Mouse (Mus musculus): ENCODE data around the gene Atp6v0b.

DNA sequence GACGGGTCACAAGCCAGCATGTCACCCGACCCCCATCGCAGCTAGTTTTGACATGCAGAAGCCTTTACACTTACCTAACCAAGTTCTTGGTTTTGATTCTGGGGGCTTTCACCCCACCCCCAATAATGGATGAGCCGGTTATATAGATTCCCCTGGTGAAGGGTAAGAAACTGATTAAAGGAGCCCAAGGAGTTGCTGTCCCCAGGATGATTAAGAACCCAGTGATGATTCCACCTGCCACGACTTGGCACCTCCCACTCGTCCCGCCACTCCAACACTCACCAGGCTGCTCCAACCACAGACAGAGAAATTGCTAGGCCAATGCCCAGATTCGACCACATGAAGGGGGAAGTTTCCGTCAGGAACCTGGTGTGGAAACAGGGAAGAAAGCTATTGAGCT, 1.1 kb downstream of the Atp6v0b start:
- no peak for TF ChIP-seq CTCF (IDR thresholded peaks at IDR 0.05)
- no peak for TF ChIP-seq POLR2A (IDR thresholded peaks at IDR 0.05; ENCODE audit: insufficient read depth, low read depth, low read length)
- no peak for TF ChIP-seq EP300 (IDR thresholded peaks at IDR 0.05; ENCODE audit: insufficient read depth, low read depth, low read length)
